Mouse (Mus musculus) liver, embryonic 14.5 days (tissue): ENCODE data around the gene Dbh.

Experiments used
- CTCF ChIP-seq: IDR thresholded peaks from 2 replicates; pipeline ENCODE4 v1.5.1; 2016; ENCODE audit warnings: antibody characterized with exemption, low read depth, control low read depth
- EP300 ChIP-seq: IDR thresholded peaks from 2 replicates; pipeline ENCODE4 v1.6.1; 2016; ENCODE audit warnings: antibody characterized with exemption, low read depth

GRCm38 (mm10) chr2:27121626-27122355 is 43.2 kb upstream of the Dbh start:
- no peak for TF ChIP-seq CTCF
- no peak for TF ChIP-seq EP300
